Mouse (Mus musculus): ENCODE results near the gene Khdc1c.
A peak's percentile ranks its signal among the peaks of the same experiment; 100 is the strongest.
"Not testable (repeated sequence)": the region's sequence is repeated elsewhere in the genome, so short reads cannot be mapped to it uniquely, and the experiment has no call there.

Gene Khdc1c

GRCm38 (mm10) chr1:21368031-21368430 is at the start of gene Khdc1c:
TSS of gene Khdc1c (plus strand) at chr1:21368331.
- not testable (repeated sequence) for DNase-seq

GRCm38 (mm10) chr1:21320271-21320670 is 47.9 kb upstream of the Khdc1c start:
- not testable (repeated sequence) for DNase-seq

- no peak for DNase-seq
Observed at GRCm38 (mm10) chr1:21321656-21322055, 46.5 kb upstream of the Khdc1c start.

DNA sequence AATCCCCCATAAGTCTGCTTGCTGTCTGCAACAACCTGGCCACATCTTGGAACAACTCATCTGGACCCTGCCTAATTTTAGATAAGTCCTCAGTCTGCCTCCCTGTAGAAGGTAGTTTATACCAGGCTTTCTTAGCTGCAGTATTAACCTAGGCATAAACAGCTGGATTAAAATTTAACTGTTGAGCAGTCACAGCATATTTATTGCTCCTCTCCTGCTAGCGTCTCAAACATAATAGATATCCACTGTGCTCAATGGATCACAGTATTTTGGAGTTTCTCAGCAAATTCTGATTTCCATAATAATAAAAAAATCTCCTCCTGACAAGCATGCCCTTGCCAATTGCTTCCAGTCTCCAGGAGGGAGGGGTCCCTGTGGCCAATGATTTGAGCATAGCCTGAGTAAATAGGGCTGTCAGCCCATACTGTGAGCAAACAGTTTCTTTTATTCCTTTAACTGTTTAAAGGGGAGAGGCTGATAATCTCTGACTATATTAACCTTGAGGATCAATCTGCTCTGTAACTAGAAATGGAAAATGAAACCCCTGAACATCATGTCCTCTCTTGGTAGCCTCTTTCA is 44.0 kb upstream of the Khdc1c start:
- peak; percentile 68 for DNase-seq

GRCm38 (mm10) chr1:21324633-21325032 is 43.5 kb upstream of the Khdc1c start:
- DNase-seq = no peak

DNA sequence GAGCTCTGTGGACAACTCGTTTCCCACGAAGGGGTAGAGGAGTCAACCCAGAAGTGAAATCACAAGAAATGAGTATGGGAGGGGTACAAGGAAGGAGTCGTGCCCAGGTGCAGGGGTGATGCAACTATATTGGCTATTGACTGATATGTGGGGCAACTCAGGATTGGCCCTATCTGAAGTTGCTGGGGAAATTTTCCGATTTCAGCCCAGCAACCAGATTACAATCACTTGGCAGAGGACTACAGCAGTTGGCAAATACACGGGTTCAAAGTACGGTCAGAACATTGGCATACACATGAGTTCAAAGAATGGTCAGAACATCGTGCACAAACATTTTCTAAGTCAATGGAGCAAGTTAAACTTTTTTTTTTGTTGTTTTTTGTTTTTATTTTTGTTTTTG is 41.4 kb upstream of the Khdc1c start:
- DNase-seq = peak; percentile 89

DNA sequence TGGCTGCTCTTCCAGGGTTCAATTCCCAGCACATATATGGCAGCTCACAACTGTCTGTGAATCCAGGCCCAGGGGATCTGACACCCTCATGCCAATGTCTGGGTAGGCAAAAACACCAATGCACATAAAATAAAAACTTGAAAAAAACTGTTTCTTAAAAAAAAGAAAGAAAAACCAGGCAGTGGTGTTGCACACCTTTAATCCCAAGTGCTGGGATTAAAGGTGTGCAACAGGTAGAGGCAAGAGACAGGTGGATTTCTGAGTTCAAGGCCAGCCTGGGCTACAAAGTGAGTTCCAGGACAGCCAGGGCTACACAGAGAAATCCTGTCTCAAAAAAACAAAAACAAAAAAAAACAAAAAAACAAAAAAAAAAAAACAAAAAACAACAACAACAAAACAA is 37.0 kb upstream of the Khdc1c start:
- not testable (repeated sequence) for DNase-seq

DNA sequence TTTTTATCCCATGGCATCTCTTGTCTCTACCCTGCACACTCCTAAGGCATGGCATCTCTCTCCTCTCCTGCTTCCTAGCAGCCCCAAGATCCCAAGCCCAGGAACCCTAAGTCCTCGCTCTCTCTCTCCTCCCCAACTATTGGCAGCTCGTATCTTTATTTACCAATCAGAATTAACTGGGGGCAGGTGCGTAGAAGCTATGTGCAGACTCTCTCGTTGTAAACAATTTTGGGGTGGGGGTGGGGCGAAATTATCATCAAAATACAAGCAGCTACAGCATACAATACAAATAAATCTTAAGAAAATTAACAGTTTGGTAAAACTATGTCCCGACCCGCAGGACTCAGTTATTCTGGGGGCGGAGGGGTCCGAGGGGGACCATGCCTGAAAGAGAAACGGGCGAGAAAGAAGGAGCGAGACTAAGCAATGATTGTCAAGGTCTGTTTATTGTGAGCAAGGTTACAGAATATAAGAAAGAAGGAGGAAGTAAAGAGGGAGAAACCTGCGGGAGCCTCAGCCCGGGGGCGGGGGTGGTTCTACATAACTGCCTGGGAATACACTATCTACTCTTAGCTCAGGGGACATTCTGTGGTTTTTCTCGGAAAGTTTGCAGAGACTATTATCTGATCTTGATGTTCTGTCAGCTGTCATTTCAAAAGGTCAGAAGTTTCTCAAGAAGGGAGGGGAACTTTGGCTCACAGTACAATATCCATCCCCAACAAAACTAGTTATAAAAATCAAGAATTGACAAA is 34.7 kb upstream of the Khdc1c start:
- DNase-seq = no peak

GRCm38 (mm10) chr1:21335836-21336235 is 32.3 kb upstream of the Khdc1c start:
- DNase-seq = no peak

DNA sequence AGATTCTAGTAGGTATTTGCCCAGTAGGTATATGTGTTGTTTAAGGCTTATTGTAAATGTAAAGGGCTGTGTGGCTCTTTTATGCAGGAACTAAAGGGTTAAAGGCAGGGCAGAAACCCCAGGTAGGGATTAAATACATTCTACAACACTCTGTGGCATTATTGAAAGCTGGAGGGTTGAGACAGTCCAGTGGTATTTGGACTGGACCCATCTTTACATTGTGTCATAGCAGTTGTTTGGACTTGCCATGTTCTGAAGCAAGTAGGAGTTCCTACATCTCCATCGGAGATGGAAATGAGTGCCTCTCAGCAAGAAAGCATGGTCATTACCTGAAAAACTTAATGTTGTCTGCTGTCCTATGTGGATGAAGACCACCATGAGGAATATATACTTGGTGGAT is 27.4 kb upstream of the Khdc1c start:
- no peak for DNase-seq

DNA sequence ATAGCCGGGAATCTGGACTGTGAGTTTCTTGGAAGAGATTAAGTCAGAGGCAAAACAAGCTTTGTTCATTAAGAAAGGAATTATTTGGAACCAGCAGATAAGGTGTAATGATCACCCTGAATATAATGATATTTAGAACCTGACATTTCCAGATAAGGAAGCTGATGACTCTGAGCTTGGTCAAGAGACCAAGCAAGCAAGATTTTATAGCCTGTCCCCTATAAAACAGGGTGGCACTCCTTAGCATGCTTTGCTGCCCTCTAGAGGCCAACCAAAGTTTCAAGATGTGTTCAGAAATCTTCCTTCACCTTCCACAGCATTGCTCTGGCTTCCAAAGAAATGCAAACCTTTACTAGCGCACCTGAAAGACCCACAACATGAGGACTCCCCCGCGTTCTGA is 23.9 kb upstream of the Khdc1c start:
- DNase-seq = peak; percentile 62

DNA sequence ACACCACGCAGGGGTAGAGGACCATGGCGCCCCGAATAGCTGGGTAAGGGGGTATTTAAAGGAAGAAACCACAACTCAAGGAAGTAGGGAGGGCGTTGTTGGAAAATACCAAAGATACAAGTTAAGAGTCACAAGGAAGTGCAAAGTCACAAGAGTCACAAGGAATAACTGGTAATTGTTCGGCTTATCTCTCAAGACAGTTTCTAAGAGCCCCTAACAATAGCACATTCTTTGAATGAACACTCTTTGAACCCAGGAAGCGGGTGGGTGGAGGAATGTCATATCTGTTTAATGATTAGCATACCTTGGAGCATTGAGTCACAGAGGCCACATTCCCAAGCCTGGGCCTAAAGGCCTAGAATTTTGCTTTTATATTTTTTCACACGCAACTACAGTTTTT is 23.4 kb upstream of the Khdc1c start:
- not testable (repeated sequence) for DNase-seq

GRCm38 (mm10) chr1:21349341-21349740 is 18.8 kb upstream of the Khdc1c start, which contains the start of gene Khdc1a:
TSS of gene Khdc1a (plus strand) at chr1:21349641.
- no peak for DNase-seq

- DNase-seq = no peak
Observed at GRCm38 (mm10) chr1:21383256-21383655, 15.1 kb downstream of the Khdc1c start, which contains the start of gene Khdc1b. TSS of gene Khdc1b (plus strand) at chr1:21383556.

DNA sequence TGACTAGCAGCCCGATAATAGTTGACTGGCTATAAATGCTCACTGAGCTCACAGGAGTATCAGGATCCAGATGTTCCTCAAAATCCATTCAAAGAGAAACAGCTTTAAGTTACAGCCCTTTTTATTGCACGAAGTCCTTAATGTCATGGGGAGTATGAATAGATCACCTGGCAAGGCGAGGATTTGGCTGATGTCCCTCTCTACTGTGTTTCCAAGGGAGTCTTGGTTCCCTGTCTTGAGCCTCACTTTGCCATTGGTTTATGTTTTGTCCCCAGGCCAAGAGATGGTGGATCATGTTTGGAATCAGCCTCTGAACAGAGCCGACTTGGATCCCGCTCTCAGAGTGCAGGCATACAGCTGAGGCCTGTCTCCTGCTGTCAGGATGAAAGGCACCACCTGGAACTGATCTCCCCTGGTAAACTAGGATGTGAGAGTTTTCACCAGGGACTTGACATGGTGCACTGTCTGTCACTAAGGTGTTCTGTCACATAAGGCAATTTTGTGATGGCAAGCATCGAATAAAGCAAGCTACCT is 23.1 kb downstream of the Khdc1c start:
- no peak for DNase-seq

- peak; percentile 2 for DNase-seq
Observed at GRCm38 (mm10) chr1:21402804-21403203, 34.7 kb downstream of the Khdc1c start.

GRCm38 (mm10) chr1:21407266-21407665 is 39.1 kb downstream of the Khdc1c start:
- DNase-seq = no peak

GRCm38 (mm10) chr1:21411331-21412196 is 43.4 kb downstream of the Khdc1c start:
- peak; percentile 63 for DNase-seq

DNA sequence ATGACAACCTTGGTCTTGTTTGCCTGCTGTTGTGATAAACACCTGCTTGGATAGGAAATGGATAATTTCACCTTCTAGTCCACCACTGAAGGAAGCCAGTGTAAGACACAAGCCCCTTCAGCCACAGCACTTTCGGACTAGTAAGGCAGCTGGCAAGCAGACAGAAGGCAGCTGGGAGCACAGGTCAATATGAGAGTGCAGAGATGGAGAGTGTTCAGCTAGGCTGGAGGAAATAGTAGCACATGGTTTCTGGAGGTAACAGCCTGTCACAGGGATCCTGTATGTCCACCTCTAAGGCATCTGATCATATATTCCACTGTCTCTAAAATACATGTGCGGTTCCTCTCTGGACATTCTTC is 44.0 kb downstream of the Khdc1c start:
- DNase-seq = no peak

DNA sequence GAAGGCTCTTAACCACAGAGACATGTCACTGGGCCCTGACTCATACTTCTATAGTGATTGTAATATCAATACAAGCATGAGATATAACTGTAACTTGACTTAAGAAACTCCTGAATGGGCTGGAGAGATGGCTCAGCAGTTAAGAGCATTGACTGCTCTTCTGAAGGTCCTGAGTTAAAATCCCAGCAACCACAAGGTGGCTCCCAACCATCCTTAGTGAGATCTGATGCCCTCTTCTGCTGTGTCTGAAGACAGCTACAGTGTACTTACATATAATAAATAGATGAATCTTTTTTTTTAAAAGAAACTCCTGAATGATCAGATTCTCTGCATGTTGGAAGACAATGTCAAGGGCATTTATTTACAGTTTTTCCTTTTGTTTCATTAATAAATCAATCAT is 51.2 kb downstream of the Khdc1c start:
- DNase-seq = peak; percentile 9
